Mouse (Mus musculus) midbrain, embryonic 10.5 days (tissue): Measurements from ENCODE around the gene Fgr. TPM values are rescaled to one million over a fixed set of nuclear protein-coding genes. Genes with fewer than 3 reads are reported as not detected.

Experiments used
- DNase-seq: peaks from one replicate; pipeline ENCODE4 v3.0.0-alpha.2; 2017; ENCODE audit warnings: low spot score
- H3K27ac ChIP-seq: fragments of 300-500 bp; sonication (generic); replicated peaks from 2 replicates; pipeline ENCODE4 v1.5.1; 2016; ENCODE audit warnings: mild to moderate bottlenecking
- H3K27me3 ChIP-seq: fragments of 300-500 bp; sonication (generic); 2 replicates; pipeline ENCODE4 v1.6.1; 2016; ENCODE audit warnings: low read depth, mild to moderate bottlenecking; ENCODE audit not compliant: poor library complexity, severe bottlenecking
- H3K36me3 ChIP-seq: fragments of 300-500 bp; sonication (generic); 2 replicates; pipeline ENCODE4 v1.6.1; 2016; ENCODE audit warnings: mild to moderate bottlenecking, moderate library complexity
- H3K4me1 ChIP-seq: fragments of 300-500 bp; sonication (generic); 2 replicates; pipeline ENCODE4 v1.6.1; 2016
- H3K4me3 ChIP-seq: fragments of 300-500 bp; sonication (generic); 2 replicates; pipeline ENCODE4 v1.5.1; 2016; ENCODE audit warnings: mild to moderate bottlenecking, moderate library complexity
- H3K9me3 ChIP-seq: fragments of 300-500 bp; sonication (generic); replicated peaks from 2 replicates; pipeline ENCODE4 v1.6.1; 2016; ENCODE audit warnings: mild to moderate bottlenecking
- WGBS: fragments of 180-500 bp; shearing (Covaris S2); methylation state at CpG from one replicate; pipeline ENCODE4 v1.1.7; 2016; 5-methylcytosine and 5-hydroxymethylcytosine counted together
- polyA plus RNA-seq: library from polyadenylated mRNA; unstranded; fragments of >200 nt; fragmentation: Nextera tagmentation; extraction: Ambion mirVana; gene quantifications from 2 replicates; pipeline ENCODE4 v1.2.1, GENCODE M21; 2016

Fgr gene
- polyA plus RNA-seq, 1 experiment from 2014 or later = 0.10 TPM

DNA sequence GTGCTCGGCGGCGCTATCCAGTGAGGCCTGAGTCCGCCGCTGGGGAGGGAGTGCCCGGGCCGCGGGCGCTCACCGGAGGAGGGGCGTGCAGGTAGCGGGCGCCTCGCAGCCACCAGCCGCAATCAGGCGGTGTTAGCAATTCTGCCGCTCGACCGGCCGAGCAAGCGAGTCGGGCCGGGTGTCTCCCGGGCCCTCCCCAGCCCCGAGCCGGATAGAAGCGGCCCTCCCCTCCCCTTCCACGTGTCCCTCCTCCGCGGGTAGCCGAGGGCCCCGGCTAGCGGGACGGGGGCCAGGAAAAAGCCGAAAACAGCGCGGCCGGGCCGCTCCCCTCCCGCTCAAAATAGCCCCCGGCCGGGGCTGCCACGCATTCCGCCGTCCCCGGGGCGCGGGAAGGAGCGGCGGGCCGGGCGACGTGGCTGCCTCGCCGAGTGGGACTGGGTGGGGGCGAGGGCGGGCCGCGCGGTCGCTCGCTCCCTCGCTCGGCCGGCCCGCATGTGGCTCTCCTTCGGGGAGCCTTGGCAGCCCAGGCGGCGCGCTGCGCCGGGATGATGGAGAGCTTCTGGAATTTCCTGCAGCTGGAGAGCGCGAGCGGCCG is 64.7 kb downstream of the Fgr start:
- H3K27me3 ChIP-seq = peaks cover 67% of the 10 kb centered on the region
- peak; percentile 70 for DNase-seq
- no peaks in the 10 kb centered on the region for H3K9me3 ChIP-seq
- peak overlapping the region; percentile 87 for H3K27ac ChIP-seq
- peaks cover 8% of the 10 kb centered on the region; the same call in 1 of the 2 replicates for H3K36me3 ChIP-seq
- H3K4me1 ChIP-seq = peaks cover 72% of the 10 kb centered on the region
- peak overlapping the region; percentile 71 for H3K4me3 ChIP-seq
- under 1% methylated on average over 68 of the region's 76 CpGs for WGBS

DNA sequence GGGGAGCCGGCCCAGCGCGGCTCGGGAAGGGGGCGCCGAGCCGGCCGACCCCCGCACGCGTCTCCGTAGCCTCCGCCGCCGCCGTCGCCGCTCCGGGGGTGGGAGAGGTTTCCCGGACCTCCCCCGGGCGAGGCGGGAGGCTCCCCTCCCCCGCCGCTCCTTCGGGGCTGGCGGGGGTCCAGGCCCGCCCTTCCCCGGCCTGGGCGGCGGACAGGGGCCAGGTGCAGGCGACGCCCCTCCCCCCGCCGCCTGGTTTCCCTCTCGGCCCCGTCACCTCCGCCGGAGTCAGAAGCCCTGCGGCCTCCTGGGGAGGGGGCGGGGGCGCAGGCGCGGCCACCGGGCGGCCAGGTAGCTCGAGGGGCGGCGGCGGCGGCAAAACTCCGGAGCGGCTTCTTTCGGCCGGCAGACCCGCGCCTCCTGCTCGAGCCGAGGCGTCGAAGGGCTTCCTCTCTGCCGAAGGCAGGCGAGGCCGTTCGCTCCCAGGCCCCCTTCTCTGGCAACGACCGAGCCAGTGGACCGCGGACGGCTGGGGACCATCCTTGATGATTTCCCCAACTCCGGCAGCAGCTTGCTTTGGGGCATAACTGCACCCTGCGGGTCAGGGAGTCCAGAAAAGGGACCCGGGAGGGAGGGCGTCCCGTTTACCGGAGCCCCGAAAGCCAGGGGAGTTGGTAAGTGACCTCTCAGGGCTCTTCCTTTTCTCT is 65.4 kb downstream of the Fgr start:
- DNase-seq = peak; percentile 65
- Histone ChIP-seq H3K36me3 (peaks cover 5% of the 10 kb centered on the region; the same call in 1 of the 2 replicates), H3K27me3 (peaks cover 67% of the 10 kb centered on the region), H3K9me3 (no peaks in the 10 kb centered on the region), H3K4me1 (peaks cover 77% of the 10 kb centered on the region), H3K4me3 (peak overlapping the region; percentile 71), H3K27ac (peak overlapping the region; percentile 87)
- under 1% methylated on average over 75 of the region's 77 CpGs for WGBS

- no peaks in the 10 kb centered on the region for H3K9me3 ChIP-seq
- H3K27me3 ChIP-seq = peaks cover 67% of the 10 kb centered on the region
- H3K36me3 ChIP-seq = peaks cover 5% of the 10 kb centered on the region; the same call in 1 of the 2 replicates
- H3K27ac ChIP-seq = peak overlapping the region; percentile 19; the same call in 1 of the 2 replicates
- H3K4me1 ChIP-seq = peaks cover 78% of the 10 kb centered on the region
- peak overlapping the region; percentile 71 for H3K4me3 ChIP-seq
- 2% methylated on average over 18 of the region's 18 CpGs for WGBS
- DNase-seq = no peak
Observed at GRCm38 (mm10) chr4:133039832-133040231, 65.9 kb downstream of the Fgr start.

DNA sequence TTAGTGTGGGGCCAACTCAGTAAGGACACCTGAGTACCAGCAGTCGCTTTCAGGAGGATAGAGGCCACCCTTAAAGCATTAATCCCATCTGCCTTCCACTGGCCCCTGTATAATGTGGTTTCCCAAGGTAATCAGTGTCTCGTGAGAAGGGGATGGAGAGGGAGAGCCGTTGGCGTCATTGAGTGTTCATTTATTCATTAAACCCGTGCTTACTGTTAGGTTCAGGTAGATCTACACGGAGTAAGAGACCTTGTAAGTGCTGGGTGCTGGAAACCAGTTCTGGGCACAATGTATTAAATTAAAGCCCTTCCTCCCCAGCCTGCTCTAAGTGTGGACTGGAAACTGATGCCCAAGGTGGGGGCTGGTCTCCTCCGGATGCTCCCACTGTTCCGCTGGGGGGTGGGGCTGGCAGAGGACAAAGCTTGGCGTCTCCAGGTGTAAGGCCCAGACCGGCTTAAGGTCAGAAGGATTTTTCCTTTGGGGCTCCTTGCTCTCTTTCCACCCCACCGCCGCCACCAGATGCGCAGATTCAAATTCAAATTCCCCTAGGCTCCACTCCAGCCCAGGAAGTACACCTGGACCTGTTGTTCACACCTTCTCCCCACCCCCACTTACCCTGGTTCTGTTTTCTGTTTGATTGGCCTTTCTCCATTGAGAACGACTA is 66.5 kb downstream of the Fgr start:
- Histone ChIP-seq H3K9me3 (no peaks in the 10 kb centered on the region), H3K4me3 (peak overlapping the region; percentile 71; the same call in 1 of the 2 replicates), H3K4me1 (peaks cover 84% of the 10 kb centered on the region), H3K36me3 (peaks cover 5% of the 10 kb centered on the region; the same call in 1 of the 2 replicates), H3K27me3 (peaks cover 63% of the 10 kb centered on the region), H3K27ac (0 out of 2 replicates have a peak overlapping the region, but pooled peaks have one; percentile 19)
- DNase-seq = no peak
- 24% methylated on average over 14 of the region's 14 CpGs for WGBS

DNA sequence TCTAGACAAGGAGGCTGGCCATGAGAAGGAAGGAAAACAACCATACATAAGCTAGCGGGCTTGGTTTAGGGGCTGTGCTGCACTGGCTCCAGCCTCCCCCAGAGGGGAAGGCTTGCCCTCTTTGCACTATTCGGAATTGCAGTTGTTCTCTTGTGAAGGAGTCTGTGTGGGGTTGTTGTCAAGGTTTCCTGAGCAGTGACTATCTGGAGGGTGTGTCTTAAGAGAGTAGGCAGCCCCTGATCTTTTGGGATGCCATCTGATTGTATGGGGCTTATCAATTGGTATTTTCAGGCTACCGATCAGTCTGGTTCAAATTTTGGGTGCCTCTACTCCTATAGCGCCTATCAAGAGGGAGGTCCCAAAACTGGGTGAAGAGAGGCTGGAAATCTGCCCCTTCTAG is 68.3 kb downstream of the Fgr start:
- Histone ChIP-seq H3K27ac (peak overlapping the region; percentile 89), H3K36me3 (peaks cover 2% of the 10 kb centered on the region; the same call in 1 of the 2 replicates), H3K4me1 (peaks cover 99% of the 10 kb centered on the region), H3K27me3 (peaks cover 49% of the 10 kb centered on the region), H3K9me3 (no peaks in the 10 kb centered on the region), H3K4me3 (peak overlapping the region; percentile 46)
- DNase-seq = peak; percentile 35
- 10% methylated on average over 4 of the region's 4 CpGs for WGBS

DNA sequence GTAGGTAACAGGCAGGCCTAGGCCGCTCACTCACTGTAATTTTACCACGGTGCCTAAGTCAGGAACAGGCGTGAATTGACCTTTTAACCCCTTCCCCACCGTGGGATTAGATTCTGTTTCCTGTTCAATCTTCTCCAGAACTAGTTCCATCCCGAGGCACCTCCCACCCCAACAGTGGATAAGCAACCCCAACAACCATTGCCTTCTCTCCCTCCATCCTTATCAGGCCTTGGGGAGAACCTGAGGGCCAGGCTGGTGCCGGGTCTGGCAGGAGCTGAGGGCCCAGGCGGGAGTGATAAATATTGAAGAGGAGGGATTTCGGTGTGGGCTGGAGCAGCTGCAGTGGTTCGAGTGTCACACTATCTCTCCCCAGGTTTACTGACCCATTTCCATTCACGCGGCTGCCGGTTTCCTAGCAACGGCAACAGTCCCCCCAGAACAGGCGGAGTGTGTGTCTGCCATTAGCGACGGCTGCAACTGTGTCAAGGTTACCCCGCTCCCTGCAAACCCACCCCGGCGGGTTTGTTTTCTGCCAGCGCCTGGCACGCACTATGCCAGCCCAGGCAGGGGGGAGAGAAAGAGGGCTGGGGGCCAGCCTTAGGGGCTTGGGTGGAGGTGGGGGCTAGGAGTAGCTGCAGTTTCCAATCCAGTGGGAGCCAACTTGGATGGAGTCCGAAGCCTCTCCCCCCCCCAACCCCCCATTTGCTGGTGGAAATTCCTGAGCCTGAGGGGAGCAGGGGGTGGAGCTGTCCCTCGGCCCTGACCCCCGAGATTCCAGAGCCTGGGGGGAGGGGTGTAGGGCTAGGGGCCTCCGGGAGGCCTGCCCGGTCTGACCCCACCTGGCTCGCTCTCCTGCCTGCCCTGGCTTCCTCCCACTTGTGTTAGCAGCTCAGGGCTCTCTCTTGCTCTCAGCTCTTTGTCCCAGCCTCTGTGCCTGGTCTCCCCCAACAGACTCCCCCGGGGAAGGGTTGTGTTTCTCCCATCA is 69.0 kb downstream of the Fgr start:
- peaks cover 99% of the 10 kb centered on the region for H3K4me1 ChIP-seq
- peak; percentile 80 for DNase-seq
- H3K36me3 ChIP-seq = no peaks in the 10 kb centered on the region
- H3K9me3 ChIP-seq = no peaks in the 10 kb centered on the region
- H3K27ac ChIP-seq = peak overlapping the region; percentile 89
- 3% methylated on average over 26 of the region's 28 CpGs for WGBS
- H3K4me3 ChIP-seq = peak overlapping the region; percentile 46
- H3K27me3 ChIP-seq = peaks cover 42% of the 10 kb centered on the region

GRCm38 (mm10) chr4:133043798-133044646 is 70.1 kb downstream of the Fgr start:
- 20% methylated on average over 6 of the region's 6 CpGs for WGBS
- peak; percentile 35 for DNase-seq
- H3K27ac ChIP-seq = peak overlapping the region; percentile 89
- no peaks in the 10 kb centered on the region for H3K9me3 ChIP-seq
- peaks cover 99% of the 10 kb centered on the region for H3K4me1 ChIP-seq
- H3K36me3 ChIP-seq = no peaks in the 10 kb centered on the region
- H3K27me3 ChIP-seq = peaks cover 33% of the 10 kb centered on the region
- H3K4me3 ChIP-seq = peak overlapping the region; percentile 46

- Histone ChIP-seq H3K4me1 (peaks cover 99% of the 10 kb centered on the region), H3K27me3 (peaks cover 26% of the 10 kb centered on the region), H3K9me3 (no peaks in the 10 kb centered on the region), H3K36me3 (no peaks in the 10 kb centered on the region), H3K4me3 (0 out of 2 replicates have a peak overlapping the region, but pooled peaks have one; percentile 19), H3K27ac (peak overlapping the region; percentile 89)
- 2% methylated on average over 6 of the region's 6 CpGs for WGBS
- peak; percentile 36 for DNase-seq
Observed at GRCm38 (mm10) chr4:133044647-133045094, 70.8 kb downstream of the Fgr start.

DNA sequence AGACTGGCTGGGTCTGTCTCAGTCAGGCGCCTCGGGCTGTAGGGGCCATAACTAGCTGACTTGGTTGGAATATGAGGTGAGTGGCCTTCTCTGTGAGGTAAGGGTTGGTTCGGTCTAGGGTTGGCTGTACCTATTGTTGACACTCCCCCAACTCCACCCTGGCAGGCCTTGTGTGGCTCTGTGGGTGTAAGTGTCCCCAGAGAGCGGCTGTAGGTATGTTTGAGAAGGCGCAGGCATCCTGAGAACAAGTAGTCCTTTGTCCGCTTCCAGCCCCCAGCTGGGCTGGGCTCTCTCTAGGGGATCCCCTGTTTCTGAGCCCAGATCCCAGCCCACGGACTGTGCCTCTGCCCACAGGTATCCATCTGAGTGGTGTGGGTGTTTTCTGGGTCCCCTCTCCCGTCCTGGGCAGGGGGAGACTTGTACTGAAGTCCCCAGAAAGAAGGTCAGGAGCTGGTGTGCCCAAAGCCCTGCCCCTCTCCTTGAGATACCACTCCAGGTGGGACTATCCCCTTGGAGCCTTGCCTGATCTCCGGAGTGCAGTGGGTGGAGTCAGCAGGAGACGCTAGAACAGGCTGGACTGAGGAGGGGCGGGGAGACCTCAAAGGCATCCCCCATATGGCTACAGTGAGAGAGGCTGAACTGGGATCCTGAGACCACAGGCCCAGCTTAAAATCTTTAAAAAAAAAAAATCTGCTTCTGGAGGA is 72.0 kb downstream of the Fgr start:
- Histone ChIP-seq H3K36me3 (no peaks in the 10 kb centered on the region), H3K4me3 (no peak overlapping the region), H3K4me1 (peaks cover 100% of the 10 kb centered on the region), H3K27ac (peak overlapping the region; percentile 88), H3K27me3 (peaks cover 21% of the 10 kb centered on the region), H3K9me3 (no peaks in the 10 kb centered on the region)
- DNase-seq = no peak
- WGBS = 25% methylated on average over 11 of the region's 11 CpGs

GRCm38 (mm10) chr4:133046691-133047352 is 72.9 kb downstream of the Fgr start:
- 19% methylated on average over 12 of the region's 12 CpGs for WGBS
- Histone ChIP-seq H3K36me3 (no peaks in the 10 kb centered on the region), H3K9me3 (no peaks in the 10 kb centered on the region), H3K4me3 (peak overlapping the region; percentile 37), H3K27me3 (peaks cover 13% of the 10 kb centered on the region; the same call in 1 of the 2 replicates), H3K27ac (peak overlapping the region; percentile 88), H3K4me1 (peaks cover 100% of the 10 kb centered on the region)
- DNase-seq = no peak
